Mouse (Mus musculus) adrenal gland, postnatal 25 days (tissue): ENCODE measurements around the gene Trim59. TPM values are rescaled to one million over a fixed set of nuclear protein-coding genes. Genes with fewer than 3 reads are reported as not detected.
"Not testable (repeated sequence)": the region's sequence is repeated elsewhere in the genome, so short reads cannot be mapped to it uniquely, and the experiment has no call there.

Experiments used
- DNase-seq: peaks from one replicate; pipeline ENCODE4 v3.0.0; 2021; ENCODE audit warnings: mixed read lengths
- long read RNA-seq: library from polyadenylated mRNA; stranded (forward); transcript quantifications from one replicate; pipeline ENCODE4 v2.0.0, GENCODE M21; 2021
- total RNA-seq: library from RNA; stranded (reverse); gene quantifications from 2 replicates; pipeline ENCODE4 v1.2.3, GENCODE M21; 2021

Gene Trim59
- 12.6 and 14.0 TPM in 2 replicates for total RNA-seq
- long read RNA-seq, partial matches to known transcripts: 0 of 6 reads
- long read RNA-seq, other reads (novel, unspliced or antisense): 4 of 6 reads

- DNase-seq: peak; percentile 93
Measured at GRCm38 (mm10) chr3:69044645-69045399, at the start of gene Trim59. Gene Trim59 (minus strand): TSS chr3:69044755.

- no peak for DNase-seq
Measured at GRCm38 (mm10) chr3:69064005-69064404, 19.4 kb upstream of the Trim59 start.

- DNase-seq: no peak
Measured at GRCm38 (mm10) chr3:69062764-69063163, 18.2 kb upstream of the Trim59 start.

GRCm38 (mm10) chr3:69060672-69061071, 16.1 kb upstream of the Trim59 start:
- DNase-seq: no peak

- no peak for DNase-seq
Measured at GRCm38 (mm10) chr3:69055871-69056270, 11.3 kb upstream of the Trim59 start.

GRCm38 (mm10) chr3:69054760-69055432, 10.3 kb upstream of the Trim59 start:
- DNase-seq: no peak

- DNase-seq: no peak
Measured at GRCm38 (mm10) chr3:69051894-69052293, 7.3 kb upstream of the Trim59 start.

GRCm38 (mm10) chr3:69049011-69049410, 4.5 kb upstream of the Trim59 start:
- DNase-seq: no peak

- DNase-seq: no peak
Measured at GRCm38 (mm10) chr3:69047684-69048083, 3.1 kb upstream of the Trim59 start.

GRCm38 (mm10) chr3:69046509-69046908, 2.0 kb upstream of the Trim59 start:
- DNase-seq: no peak

- DNase-seq: no peak
Measured at GRCm38 (mm10) chr3:69045750-69046149, 1.2 kb upstream of the Trim59 start.

GRCm38 (mm10) chr3:69045400-69045703, 797 bp upstream of the Trim59 start:
- DNase-seq: no peak

GRCm38 (mm10) chr3:69044167-69044591, 376 bp downstream of the Trim59 start:
- DNase-seq: no peak

GRCm38 (mm10) chr3:69041298-69041697, 3.3 kb downstream of the Trim59 start:
- no peak for DNase-seq

- no peak for DNase-seq
Measured at GRCm38 (mm10) chr3:69040105-69040504, 4.5 kb downstream of the Trim59 start.

- DNase-seq: no peak
Measured at GRCm38 (mm10) chr3:69026133-69026783, 18.3 kb downstream of the Trim59 start.

- DNase-seq: no peak
Measured at GRCm38 (mm10) chr3:69020764-69021163, 23.8 kb downstream of the Trim59 start.

GRCm38 (mm10) chr3:69020285-69020684, 24.3 kb downstream of the Trim59 start:
- no peak for DNase-seq

GRCm38 (mm10) chr3:69018635-69019034, 25.9 kb downstream of the Trim59 start:
- DNase-seq: not testable (repeated sequence)

- DNase-seq: no peak
Measured at GRCm38 (mm10) chr3:69017181-69017580, 27.4 kb downstream of the Trim59 start.

GRCm38 (mm10) chr3:69008873-69009272, 35.7 kb downstream of the Trim59 start:
- no peak for DNase-seq

GRCm38 (mm10) chr3:69006246-69006760, 38.3 kb downstream of the Trim59 start:
- DNase-seq: peak; percentile 3
